Mouse (Mus musculus): ENCODE data around the gene Rarg. TPM values are rescaled to one million over a fixed set of nuclear protein-coding genes. Genes with fewer than 3 reads are reported as not detected.

Gene Rarg
- total and polyA plus RNA-seq, 2 experiments from 2014 or later = 3.9 to 12.6 TPM

- ATAC-seq (ENCODE audit: low FRiP score) (no peak), DNase-seq (ENCODE audit: low spot score) (no peak)
- H3K27me3 ChIP-seq (ENCODE audit: insufficient read depth, low read length) = peaks cover 11% of the 10 kb centered on the region; the same call in 1 of the 2 replicates
- TF ChIP-seq CTCF (IDR thresholded peaks at IDR 0.05) = no peak
- H3K36me3 ChIP-seq (ENCODE audit: insufficient read depth, low read length) = no peaks in the 10 kb centered on the region
- H3K4me3 ChIP-seq (ENCODE audit: low read depth, low read length) = no peak overlapping the region
- H3K27ac ChIP-seq (ENCODE audit: low read depth, low read length) = no peak overlapping the region
- H3K4me1 ChIP-seq (ENCODE audit: insufficient read depth, low read length) = no peaks in the 10 kb centered on the region
- H3K4me2 ChIP-seq (ENCODE audit: low read depth, low read length, poor library complexity, severe bottlenecking) = no peak overlapping the region
- H3K9ac ChIP-seq (replicated peaks; ENCODE audit: low read length, poor library complexity, severe bottlenecking) = no peak overlapping the region
- H3K9me3 ChIP-seq (ENCODE audit: low read length) = no peaks in the 10 kb centered on the region
- 63% methylated on average over 5 of the region's 5 CpGs for WGBS
Measured at GRCm38 (mm10) chr15:102250521-102250920, 6.8 kb downstream of the Rarg start.

DNA sequence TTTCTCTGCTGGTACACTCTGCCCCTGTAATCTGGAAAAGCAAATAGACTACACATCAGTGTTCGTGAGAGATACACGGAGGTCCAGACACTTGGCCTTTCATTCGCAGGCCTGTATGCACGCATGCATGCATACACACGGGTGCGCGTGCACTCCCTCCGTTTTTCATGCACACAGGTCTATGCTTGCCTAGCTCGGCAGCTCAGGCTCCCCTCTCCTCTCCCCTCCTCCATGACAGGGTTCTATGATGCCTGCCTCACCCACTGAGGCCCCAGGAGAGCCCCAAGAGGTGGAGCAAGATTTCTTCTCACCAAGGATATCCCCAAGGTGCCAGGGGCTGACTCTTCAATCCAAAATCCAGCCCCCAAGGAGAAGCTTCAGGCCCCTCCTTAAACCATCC is 7.3 kb downstream of the Rarg start:
- Histone ChIP-seq H3K27me3 (ENCODE audit: insufficient read depth, low read length) (peaks cover 11% of the 10 kb centered on the region), H3K4me3 (ENCODE audit: low read depth, low read length) (no peak overlapping the region), H3K9me3 (ENCODE audit: low read length) (no peaks in the 10 kb centered on the region), H3K4me1 (ENCODE audit: insufficient read depth, low read length) (peaks cover under 1% of the 10 kb centered on the region; the same call in 1 of the 2 replicates), H3K27ac (ENCODE audit: low read depth, low read length) (peak overlapping the region; percentile 26; the same call in 1 of the 2 replicates), H3K4me2 (ENCODE audit: low read depth, low read length, poor library complexity, severe bottlenecking) (no peak overlapping the region), H3K36me3 (ENCODE audit: insufficient read depth, low read length) (no peaks in the 10 kb centered on the region), H3K9ac (replicated peaks; ENCODE audit: low read length, poor library complexity, severe bottlenecking) (no peak overlapping the region)
- no peak for ATAC-seq (ENCODE audit: low FRiP score)
- 56% methylated on average over 9 of the region's 9 CpGs for WGBS
- no peak for TF ChIP-seq CTCF (IDR thresholded peaks at IDR 0.05)
- DNase-seq (ENCODE audit: low spot score) = no peak

GRCm38 (mm10) chr15:102249251-102249691 is 8.0 kb downstream of the Rarg start:
- WGBS = 2% methylated on average over 11 of the region's 13 CpGs
- no peak overlapping the region for H3K4me3 ChIP-seq (ENCODE audit: low read depth, low read length)
- ATAC-seq (ENCODE audit: low FRiP score) (no peak), DNase-seq (ENCODE audit: low spot score) (no peak)
- no peaks in the 10 kb centered on the region for H3K36me3 ChIP-seq (ENCODE audit: insufficient read depth, low read length)
- H3K27me3 ChIP-seq (ENCODE audit: insufficient read depth, low read length) = peaks cover 13% of the 10 kb centered on the region
- 0 out of 2 replicates have a peak overlapping the region, but pooled peaks have one; percentile 9 for H3K4me2 ChIP-seq (ENCODE audit: low read depth, low read length, poor library complexity, severe bottlenecking)
- no peak overlapping the region for H3K9ac ChIP-seq (replicated peaks; ENCODE audit: low read length, poor library complexity, severe bottlenecking)
- TF ChIP-seq CTCF (IDR thresholded peaks at IDR 0.05) = no peak
- no peaks in the 10 kb centered on the region for H3K9me3 ChIP-seq (ENCODE audit: low read length)
- no peak overlapping the region for H3K27ac ChIP-seq (ENCODE audit: low read depth, low read length)
- peaks cover 3% of the 10 kb centered on the region; the same call in 1 of the 2 replicates for H3K4me1 ChIP-seq (ENCODE audit: insufficient read depth, low read length)

DNA sequence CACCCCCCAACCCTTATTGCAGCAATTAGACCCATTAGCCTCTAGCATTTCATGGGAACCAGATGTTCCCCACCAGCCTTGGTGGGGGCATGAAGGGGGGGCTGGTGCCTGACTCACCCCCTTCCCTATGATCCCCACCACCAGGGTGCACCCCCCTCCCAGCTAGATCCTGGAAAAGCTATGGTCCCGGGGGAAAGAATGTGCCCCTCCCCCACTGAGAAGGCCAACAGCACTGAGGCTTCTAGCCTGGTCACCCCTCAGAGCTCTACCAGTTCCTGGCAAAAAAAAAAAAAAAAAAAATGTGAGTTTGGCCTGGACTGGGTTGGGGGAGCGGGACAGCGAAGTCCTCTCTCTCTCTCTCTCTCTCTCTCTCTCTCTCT is 8.5 kb downstream of the Rarg start:
- no peak for DNase-seq (ENCODE audit: low spot score)
- Histone ChIP-seq H3K9me3 (ENCODE audit: low read length) (no peaks in the 10 kb centered on the region), H3K9ac (replicated peaks; ENCODE audit: low read length, poor library complexity, severe bottlenecking) (no peak overlapping the region), H3K36me3 (ENCODE audit: insufficient read depth, low read length) (no peaks in the 10 kb centered on the region), H3K4me2 (ENCODE audit: low read depth, low read length, poor library complexity, severe bottlenecking) (no peak overlapping the region), H3K27me3 (ENCODE audit: insufficient read depth, low read length) (peaks cover 17% of the 10 kb centered on the region), H3K27ac (ENCODE audit: low read depth, low read length) (no peak overlapping the region), H3K4me1 (ENCODE audit: insufficient read depth, low read length) (peaks cover 3% of the 10 kb centered on the region; the same call in 1 of the 2 replicates), H3K4me3 (ENCODE audit: low read depth, low read length) (no peak overlapping the region)
- TF ChIP-seq CTCF (IDR thresholded peaks at IDR 0.05) = no peak
- no peak for ATAC-seq (ENCODE audit: low FRiP score)
- 8% methylated on average over 3 of the region's 3 CpGs for WGBS

- Histone ChIP-seq H3K9ac (replicated peaks; ENCODE audit: low read length, poor library complexity, severe bottlenecking) (no peak overlapping the region; the same call in 1 of the 2 replicates), H3K9me3 (ENCODE audit: low read length) (no peaks in the 10 kb centered on the region), H3K27me3 (ENCODE audit: insufficient read depth, low read length) (peaks cover 23% of the 10 kb centered on the region), H3K36me3 (ENCODE audit: insufficient read depth, low read length) (no peaks in the 10 kb centered on the region), H3K4me2 (ENCODE audit: low read depth, low read length, poor library complexity, severe bottlenecking) (peak overlapping the region; percentile 93), H3K27ac (ENCODE audit: low read depth, low read length) (no peak overlapping the region), H3K4me3 (ENCODE audit: low read depth, low read length) (peak overlapping the region; percentile 50), H3K4me1 (ENCODE audit: insufficient read depth, low read length) (peaks cover 6% of the 10 kb centered on the region; the same call in 1 of the 2 replicates)
- no peak for DNase-seq (ENCODE audit: low spot score)
- TF ChIP-seq CTCF (IDR thresholded peaks at IDR 0.05) = no peak
- ATAC-seq (ENCODE audit: low FRiP score) = no peak
- 12% methylated on average over 8 of the region's 8 CpGs for WGBS
Measured at GRCm38 (mm10) chr15:102248131-102248811, 9.0 kb downstream of the Rarg start.

All from midbrain, postnatal 0 days (tissue).